Mouse (Mus musculus): ENCODE measurements around the gene Rpl10. TPM values are rescaled to one million over a fixed set of nuclear protein-coding genes. Genes with fewer than 3 reads are reported as not detected.

The Rpl10 gene
- total RNA-seq, 2 experiments from 2014 or later = 264 to 422 TPM

GRCm38 (mm10) chrX:74273422-74274322, 3.1 kb downstream of the Rpl10 start:
- no peak for DNase-seq
- intact Hi-C loops (cut with DNase I) = loop anchor here (5.0 kb wide), 1 partner anchor 34 kb away; no protein-coding TSS in a partner anchor

- DNase-seq = no peak
- intact Hi-C loops (cut with DNase I) = no loop called here
Measured at GRCm38 (mm10) chrX:74277916-74278315, 7.3 kb downstream of the Rpl10 start.

GRCm38 (mm10) chrX:74281041-74281731, 10.6 kb downstream of the Rpl10 start:
- intact Hi-C loops (cut with DNase I) = no loop called here
- DNase-seq = no peak

GRCm38 (mm10) chrX:74281732-74282394, 11.3 kb downstream of the Rpl10 start, which contains the start of the genes Taz and Dnase1l1:
Gene Taz (plus strand): TSS chrX:74281912.
Gene Dnase1l1 (minus strand): TSS chrX:74282337.
- intact Hi-C loops (cut with DNase I) = no loop called here
- DNase-seq = peak; percentile 63

- DNase-seq = peak; percentile 86
- intact Hi-C loops (cut with DNase I) = no loop called here
Measured at GRCm38 (mm10) chrX:74282395-74283091, 11.9 kb downstream of the Rpl10 start.

- intact Hi-C loops (cut with DNase I) = no loop called here
- DNase-seq = no peak
Measured at GRCm38 (mm10) chrX:74283092-74283437, 12.5 kb downstream of the Rpl10 start.

GRCm38 (mm10) chrX:74293431-74293830, 22.8 kb downstream of the Rpl10 start:
- intact Hi-C loops (cut with DNase I) = no loop called here
- no peak for DNase-seq

GRCm38 (mm10) chrX:74296538-74297448, 26.2 kb downstream of the Rpl10 start, which contains the start of gene Atp6ap1:
Gene Atp6ap1 (plus strand): TSS chrX:74297097.
- peak; percentile 94 for DNase-seq
- intact Hi-C loops (cut with DNase I) = no loop called here

- intact Hi-C loops (cut with DNase I) = no loop called here
- no peak for DNase-seq
Measured at GRCm38 (mm10) chrX:74298348-74298747, 27.7 kb downstream of the Rpl10 start.

GRCm38 (mm10) chrX:74299721-74300120, 29.1 kb downstream of the Rpl10 start:
- DNase-seq = no peak
- intact Hi-C loops (cut with DNase I) = no loop called here

GRCm38 (mm10) chrX:74304867-74305700, 34.5 kb downstream of the Rpl10 start, which contains the start of gene Gdi1:
Gene Gdi1 (plus strand): TSS chrX:74304998.
- intact Hi-C loops (cut with DNase I) = loop anchor here (5.0 kb wide), 1 partner anchor 33 kb away; the partner anchor contains the start of gene Rpl10
- DNase-seq = peak; percentile 70

GRCm38 (mm10) chrX:74312540-74313464, 42.2 kb downstream of the Rpl10 start, which contains the start of gene Fam50a:
Gene Fam50a (plus strand): TSS chrX:74313033.
- peak; percentile 88 for DNase-seq
- intact Hi-C loops (cut with DNase I) = no loop called here

Small RNA genes within 50 kb of the gene (microRNA-seq; reads per million reads assigned to microRNA genes)
- not detected for gene Mir7091
- gene Mir7092 = not detected

Other genes starting within 250 kb of the Rpl10 start
- gene Irak1, start 246.9 kb upstream of the Rpl10 start, total RNA-seq (2021) = 10 to 100 TPM; 45.2 to 50.7 TPM
- not detected for gene Opn1mw, start 143.3 kb upstream of the Rpl10 start, total RNA-seq (2021)
- 10 to 100 TPM; 81.8 to 88.9 TPM for gene Mecp2, start 135.4 kb upstream of the Rpl10 start, total RNA-seq (2021)
- gene Tex28, start 103.0 kb upstream of the Rpl10 start, total RNA-seq (2021) = not detected
- gene Tktl1, start 93.6 kb upstream of the Rpl10 start, total RNA-seq (2021) = not detected
- 100 to 1,000 TPM; 434 to 445 TPM for gene Flna, start 21.0 kb upstream of the Rpl10 start, total RNA-seq (2021)
- 10 to 100 TPM; 48.2 to 52.3 TPM for gene Emd, start 16.1 kb upstream of the Rpl10 start, total RNA-seq (2021)
- 10 to 100 TPM; 54.8 to 57.4 TPM for gene Taz, start 11.1 kb downstream of the Rpl10 start, total RNA-seq (2021)
- gene Dnase1l1, start 11.5 kb downstream of the Rpl10 start, total RNA-seq (2021) = 1 to 10 TPM; 2.5 to 5.0 TPM
- gene Atp6ap1, start 26.3 kb downstream of the Rpl10 start, total RNA-seq (2021) = 100 to 1,000 TPM; 228 to 244 TPM
- 100 to 1,000 TPM; 745 to 773 TPM for gene Gdi1, start 34.2 kb downstream of the Rpl10 start, total RNA-seq (2021)
- gene Fam50a, start 42.2 kb downstream of the Rpl10 start, total RNA-seq (2021) = 10 to 100 TPM; 45.7 to 49.8 TPM
- gene Plxna3, start 58.3 kb downstream of the Rpl10 start, total RNA-seq (2021) = 100 to 1,000 TPM; 172 to 190 TPM
- 10 to 100 TPM; 34.2 to 34.5 TPM for gene Lage3, start 82.8 kb downstream of the Rpl10 start, total RNA-seq (2021)
- 10 to 100 TPM; 43.2 to 48.8 TPM for gene Ubl4a, start 102.4 kb downstream of the Rpl10 start, total RNA-seq (2021)
- 1 to 10 TPM; 2.7 to 3.8 TPM for gene Slc10a3, start 102.5 kb downstream of the Rpl10 start, total RNA-seq (2021)
- gene Fam3a, start 122.5 kb downstream of the Rpl10 start, total RNA-seq (2021) = 10 to 100 TPM; 20.4 to 22.2 TPM
- gene Ikbkg, start 122.5 kb downstream of the Rpl10 start, total RNA-seq (2021) = 10 to 100 TPM; 25.9 to 34.0 TPM
- 10 to 100 TPM; 48.4 to 50.7 TPM for gene G6pdx, start 158.4 kb downstream of the Rpl10 start, total RNA-seq (2021)
- gene Gm6880, start 210.6 kb downstream of the Rpl10 start, total RNA-seq (2021) = not detected

Data from left cerebral cortex, postnatal 4 days (tissue).